Mouse (Mus musculus) central nervous system, embryonic 14 days (tissue): ENCODE data around the gene Pigr. TPM values are rescaled to one million over a fixed set of nuclear protein-coding genes. Genes with fewer than 3 reads are reported as not detected.

Experiments
- polyA plus RNA-seq: library from polyadenylated mRNA; depleted of rRNA; stranded (reverse); fragments of >200 nt; gene quantifications from 2 replicates; pipeline ENCODE4 v1.2.3, GENCODE M21; 2012; rRNA removed

Gene Pigr
- 0.02 TPM in 1 of 2 replicates, not detected in the other for polyA plus RNA-seq

GRCm38 (mm10) chr1:130826448-130826847, at the start of gene Pigr:
Gene Pigr (plus strand): TSS chr1:130826684.

GRCm38 (mm10) chr1:130800602-130801001, 25.9 kb upstream of the Pigr start, which contains the start of gene Fcamr:
Gene Fcamr (plus strand): TSS chr1:130800902.

GRCm38 (mm10) chr1:130865541-130866221, 39.2 kb downstream of the Pigr start, which contains the start of gene Fcmr:
Gene Fcmr (plus strand): TSS chr1:130865669.

GRCm38 (mm10) chr1:130887354-130887753, 60.9 kb downstream of the Pigr start, which contains the start of gene Il24:
Gene Il24 (minus strand): TSS chr1:130887454.

Other genes starting within 250 kb of the Pigr start
- not detected in 2 replicates for gene Zp3r, start 197.1 kb upstream of the Pigr start, polyA plus RNA-seq
- 0.06 TPM in 1 of 2 replicates, not detected in the other for gene C4bp, start 165.1 kb upstream of the Pigr start, polyA plus RNA-seq
- gene Gm29427, start 110.9 kb upstream of the Pigr start, polyA plus RNA-seq = 0.05 and 0.06 TPM in 2 replicates
- gene Yod1, start 109.4 kb upstream of the Pigr start, polyA plus RNA-seq = 3.5 and 4.0 TPM in 2 replicates
- gene Pfkfb2, start 97.4 kb upstream of the Pigr start, polyA plus RNA-seq = 33.3 and 34.2 TPM in 2 replicates
- gene AA986860, start 94.7 kb upstream of the Pigr start, polyA plus RNA-seq = 0.42 and 0.54 TPM in 2 replicates
- not detected in 2 replicates for gene Fcamr, start 25.8 kb upstream of the Pigr start, polyA plus RNA-seq
- gene Fcmr, start 39.0 kb downstream of the Pigr start, polyA plus RNA-seq = 0.12 and 0.21 TPM in 2 replicates
- not detected in 2 replicates for gene Il24, start 60.8 kb downstream of the Pigr start, polyA plus RNA-seq
- not detected in 2 replicates for gene Il20, start 84.8 kb downstream of the Pigr start, polyA plus RNA-seq
- 0.10 and 0.11 TPM in 2 replicates for gene Il19, start 113.4 kb downstream of the Pigr start, polyA plus RNA-seq
- gene Il10, start 193.2 kb downstream of the Pigr start, polyA plus RNA-seq = not detected in 2 replicates